Mouse (Mus musculus) liver, adult 2 months (tissue): ENCODE results near the gene Gorasp2.

Experiments
- CTCF ChIP-seq: fragments of 200-500 bp; IDR thresholded peaks from 2 replicates; pipeline ENCODE4 v1.5.1; 2011; ENCODE audit warnings: low read depth, low read length, control low read depth
- POLR2A ChIP-seq: fragments of 200-500 bp; IDR thresholded peaks from 2 replicates; pipeline ENCODE4 v1.6.1; 2011; ENCODE audit warnings: low read length, control low read depth; ENCODE audit not compliant: insufficient read depth; ENCODE audit errors: extremely low read depth

DNA sequence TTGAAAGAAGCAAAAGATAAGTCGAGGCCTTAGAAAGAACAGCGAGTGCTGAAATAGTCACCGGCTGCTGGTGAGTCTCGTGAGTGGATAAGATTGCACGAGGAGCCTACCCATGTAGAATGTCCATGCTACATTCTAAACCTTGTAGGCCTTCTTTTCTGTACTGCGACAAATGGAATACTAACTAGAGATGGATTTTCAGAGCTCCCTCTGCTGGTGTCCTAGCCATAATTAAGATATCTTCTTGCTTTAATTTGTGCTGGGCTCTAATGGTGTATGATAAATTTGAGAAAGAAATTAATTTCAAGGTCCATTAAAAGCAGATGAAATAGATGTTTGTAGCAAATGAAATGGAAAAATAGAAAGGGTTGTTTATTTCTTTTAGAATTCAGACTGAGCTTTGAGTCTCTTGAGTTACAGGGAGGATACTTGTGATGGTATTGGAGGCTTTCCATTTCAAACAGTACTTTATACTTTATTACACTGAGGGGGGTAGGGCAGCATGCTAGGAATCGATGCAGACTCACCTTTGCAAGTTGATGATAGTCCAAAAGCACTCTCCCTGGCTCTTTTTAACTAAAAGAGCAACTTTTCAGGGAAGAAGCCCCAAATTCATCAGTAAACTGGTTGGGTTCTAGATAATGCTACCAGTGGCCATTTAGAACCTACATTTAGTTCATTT is 12.2 kb downstream of the Gorasp2 start:
- TF ChIP-seq POLR2A (no peak), CTCF (no peak)
